Mouse (Mus musculus) thymus, postnatal 14 days (tissue): Measurements from ENCODE around the gene Etfa.

Experiments used
- DNase-seq: peaks from one replicate; pipeline ENCODE4 v3.0.0; 2021

Etfa gene

DNA sequence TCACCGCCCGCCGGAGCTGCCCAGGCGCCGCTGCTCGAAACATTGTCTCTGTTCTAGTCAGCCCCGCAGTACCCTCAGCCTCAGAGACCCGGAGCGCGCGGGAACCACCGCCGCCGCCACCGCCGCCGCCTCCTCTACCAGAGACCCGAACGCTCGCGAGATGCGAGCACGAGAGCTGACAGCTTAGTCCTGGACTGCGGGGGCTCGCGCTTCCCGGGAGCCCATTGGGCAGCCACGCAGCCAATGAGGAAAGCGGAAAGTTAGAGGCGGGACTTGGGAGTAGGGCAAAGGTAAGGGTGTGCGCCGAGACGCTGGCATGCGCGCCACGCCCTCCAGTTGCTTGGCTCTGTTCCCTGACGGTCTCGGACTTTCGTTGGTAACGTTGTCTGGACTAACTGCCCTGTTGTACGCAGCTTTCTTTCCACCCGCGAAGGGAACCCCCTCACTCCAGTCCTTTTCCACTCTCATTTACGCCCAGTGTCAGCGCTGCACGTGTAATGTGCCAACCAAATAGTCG, at the start of gene Etfa:
Etfa (minus strand) TSS at position 217 of the 517 bp plus-strand sequence.
- DNase-seq = peak; percentile 97

DNA sequence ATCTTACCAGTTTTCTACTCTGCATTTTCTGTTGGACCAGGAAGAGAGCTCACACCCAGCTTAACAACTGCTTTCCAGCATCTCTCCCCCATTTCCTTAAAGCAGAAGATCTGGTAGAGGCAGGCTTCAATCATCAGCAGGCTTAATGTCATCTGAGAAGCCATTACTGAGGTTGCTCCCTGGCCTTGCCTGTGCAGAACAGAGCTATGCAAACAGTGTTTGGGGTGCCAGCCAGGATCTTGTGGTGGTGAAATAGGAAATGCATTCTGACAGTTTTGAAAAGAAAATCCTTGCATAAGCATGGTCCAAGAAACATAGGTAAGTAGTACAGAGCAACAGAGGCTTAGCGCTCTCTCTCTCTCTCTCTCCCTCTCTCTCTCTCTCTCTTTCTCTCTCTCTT, 48.9 kb upstream of the Etfa start:
- no peak for DNase-seq

DNA sequence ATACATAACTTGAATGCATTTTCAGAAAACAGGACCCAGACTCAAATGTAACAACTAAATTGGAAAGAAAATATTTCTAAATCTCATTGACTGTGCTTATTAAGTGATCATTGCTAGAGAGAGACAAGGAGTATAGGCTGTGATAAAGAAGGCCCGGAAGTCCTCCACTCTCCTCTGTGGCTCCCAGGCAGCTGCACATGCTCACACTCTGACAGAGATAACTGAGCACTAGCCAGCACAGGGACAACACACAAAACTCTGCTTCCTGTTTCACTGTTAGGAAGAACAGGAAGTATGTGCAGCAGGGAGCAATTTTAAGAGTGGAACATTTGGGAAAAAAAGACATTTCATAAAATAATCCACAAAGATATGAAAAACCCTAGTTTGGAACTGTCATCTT, 42.9 kb upstream of the Etfa start:
- no peak for DNase-seq

DNA sequence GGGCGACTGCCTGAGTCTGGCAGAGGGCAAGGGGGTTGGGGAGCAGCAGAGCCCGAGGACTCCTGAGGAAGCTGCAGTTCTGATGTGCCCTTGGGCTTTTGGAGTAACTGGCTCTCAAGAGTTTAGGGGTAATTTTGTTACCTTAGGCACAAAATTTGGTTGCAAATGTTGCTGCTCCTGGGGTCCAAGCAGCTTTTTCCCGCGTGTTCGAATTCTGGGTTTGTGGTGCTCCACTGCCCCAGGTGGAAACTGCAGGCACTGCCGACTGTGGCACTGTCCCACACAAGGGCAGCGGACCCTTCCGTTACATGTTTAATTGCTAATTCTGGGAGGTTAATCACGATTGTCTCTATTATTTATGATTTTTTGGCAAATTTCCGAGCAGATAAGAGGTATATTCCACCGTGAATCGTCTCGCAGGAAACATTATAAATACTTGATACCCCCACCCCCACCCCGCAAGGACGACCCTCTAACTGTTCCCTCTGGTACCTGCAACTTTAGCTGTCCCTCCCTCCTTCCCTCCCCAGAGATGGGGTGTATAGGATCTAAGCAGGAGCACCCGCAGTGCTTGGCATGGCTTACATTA, 37.4 kb upstream of the Etfa start:
- DNase-seq = no peak

DNA sequence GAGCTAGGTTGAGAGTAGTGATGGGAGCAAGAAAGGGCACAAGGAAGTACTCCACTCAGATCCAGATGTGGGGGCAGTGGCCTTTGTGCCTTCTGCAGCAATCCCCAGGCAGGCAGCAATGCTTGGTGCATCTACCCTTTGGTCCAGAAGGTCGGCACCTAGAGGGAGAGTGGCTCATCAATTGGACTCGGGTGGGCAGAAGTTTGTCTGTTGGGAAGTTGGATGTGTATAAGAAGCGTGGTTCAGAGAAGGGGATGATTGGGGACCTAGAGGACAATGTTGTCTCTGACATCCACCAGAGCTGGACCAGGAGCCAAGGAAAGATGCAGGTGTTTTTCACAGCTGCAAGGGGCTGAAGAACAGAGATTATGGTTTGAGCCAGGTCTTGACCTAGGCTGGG, 36.8 kb upstream of the Etfa start:
- DNase-seq = no peak

DNA sequence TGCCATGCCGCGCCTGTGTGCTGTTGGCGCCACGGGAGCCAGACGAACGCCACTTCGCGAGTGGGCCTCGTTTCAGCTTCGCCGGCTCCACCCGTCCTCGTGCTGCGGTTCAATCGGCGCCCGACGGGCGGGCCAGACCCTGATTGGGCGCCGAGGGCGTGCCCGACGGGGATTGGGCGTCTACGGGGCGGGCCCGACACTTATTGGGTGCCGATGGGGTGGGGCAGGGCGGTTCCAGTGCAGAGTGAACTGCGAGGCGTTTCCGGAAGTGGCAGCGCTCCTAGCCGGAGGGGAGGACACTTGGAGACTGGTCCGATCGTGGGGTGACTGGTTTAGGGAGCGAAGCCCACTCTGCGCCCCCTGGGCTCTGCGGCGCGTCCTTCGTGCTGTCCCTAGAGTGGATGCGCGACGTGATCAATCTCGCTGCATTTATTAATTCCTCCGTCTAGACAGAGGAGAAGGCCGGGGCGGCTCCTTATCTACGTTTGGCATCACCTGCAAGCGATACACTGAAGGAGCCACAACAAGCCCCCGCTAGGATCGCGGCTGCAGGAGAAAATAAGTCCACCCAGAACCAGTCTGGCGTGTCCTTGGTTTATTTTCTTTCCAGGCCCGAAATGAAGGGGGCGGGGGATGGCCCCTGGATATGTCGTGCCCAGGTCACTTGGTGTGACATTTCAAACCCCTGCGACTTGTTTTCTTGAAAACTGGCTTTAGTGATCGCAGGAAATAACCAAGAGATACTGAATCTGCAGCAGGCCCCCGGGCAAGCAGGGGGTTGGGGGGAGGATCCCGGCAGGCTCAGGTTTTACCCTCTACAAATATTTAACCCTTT, 34.4 kb upstream of the Etfa start:
- DNase-seq = peak; percentile 51

DNA sequence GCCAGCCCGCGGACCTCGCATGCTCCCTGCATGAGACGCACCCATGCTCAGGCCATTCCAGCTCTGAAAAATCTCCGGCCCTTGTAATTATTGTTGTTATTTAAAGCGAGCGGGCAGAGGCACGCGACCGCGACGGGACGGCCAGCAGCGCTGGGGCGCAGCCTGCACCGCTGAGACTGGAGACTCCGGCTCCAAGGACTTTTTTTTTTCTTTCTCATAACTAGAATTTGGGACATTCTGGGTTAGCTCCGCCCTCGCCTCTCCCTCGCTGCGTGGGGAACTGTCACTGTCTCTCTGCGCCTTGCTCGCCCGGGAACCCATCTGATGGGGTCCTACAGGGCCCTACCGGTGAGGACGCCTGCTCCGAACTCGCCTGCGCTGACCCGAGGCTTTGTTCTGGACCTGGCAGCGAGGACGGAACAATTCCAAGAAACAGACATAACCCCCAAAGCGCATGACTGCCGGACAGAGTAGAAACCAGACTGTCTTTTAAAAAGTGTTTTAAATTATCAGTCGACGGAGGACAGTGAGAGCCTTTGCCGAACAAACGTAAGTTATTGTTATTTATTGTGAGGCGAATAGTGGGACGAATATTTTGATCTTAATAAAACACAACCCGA, 33.6 kb upstream of the Etfa start:
- no peak for DNase-seq

DNA sequence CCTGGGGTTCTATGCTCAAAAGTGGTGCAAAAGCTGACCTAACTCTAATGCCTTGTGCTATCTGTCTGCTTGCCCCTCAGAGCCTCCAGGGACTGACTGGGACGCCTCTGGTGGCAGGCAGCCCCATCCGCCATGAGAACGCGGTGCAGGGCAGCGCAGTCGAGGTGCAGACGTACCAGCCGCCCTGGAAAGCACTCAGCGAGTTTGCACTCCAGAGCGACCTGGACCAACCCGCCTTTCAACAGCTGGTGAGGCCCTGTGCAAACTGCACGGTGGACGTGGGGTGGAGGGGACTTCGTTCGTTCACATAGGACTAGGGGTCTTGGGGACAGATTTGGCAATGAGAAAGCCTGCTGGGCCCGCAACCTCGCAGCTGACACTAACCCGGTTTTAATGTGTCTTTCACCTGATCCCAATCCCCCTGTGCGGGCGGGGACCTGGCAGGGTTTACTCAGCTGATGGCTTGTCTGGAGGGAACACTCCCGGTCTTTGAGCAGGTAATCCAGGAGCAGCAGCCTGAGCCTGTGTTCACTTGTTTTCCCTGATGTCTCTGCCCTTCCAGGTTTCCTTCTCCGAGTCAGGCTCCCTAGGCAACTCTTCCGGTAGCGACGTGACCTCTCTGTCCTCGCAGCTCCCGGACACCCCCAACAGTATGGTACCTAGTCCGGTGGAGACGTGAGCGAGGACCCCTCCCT, 33.0 kb upstream of the Etfa start:
- no peak for DNase-seq

DNA sequence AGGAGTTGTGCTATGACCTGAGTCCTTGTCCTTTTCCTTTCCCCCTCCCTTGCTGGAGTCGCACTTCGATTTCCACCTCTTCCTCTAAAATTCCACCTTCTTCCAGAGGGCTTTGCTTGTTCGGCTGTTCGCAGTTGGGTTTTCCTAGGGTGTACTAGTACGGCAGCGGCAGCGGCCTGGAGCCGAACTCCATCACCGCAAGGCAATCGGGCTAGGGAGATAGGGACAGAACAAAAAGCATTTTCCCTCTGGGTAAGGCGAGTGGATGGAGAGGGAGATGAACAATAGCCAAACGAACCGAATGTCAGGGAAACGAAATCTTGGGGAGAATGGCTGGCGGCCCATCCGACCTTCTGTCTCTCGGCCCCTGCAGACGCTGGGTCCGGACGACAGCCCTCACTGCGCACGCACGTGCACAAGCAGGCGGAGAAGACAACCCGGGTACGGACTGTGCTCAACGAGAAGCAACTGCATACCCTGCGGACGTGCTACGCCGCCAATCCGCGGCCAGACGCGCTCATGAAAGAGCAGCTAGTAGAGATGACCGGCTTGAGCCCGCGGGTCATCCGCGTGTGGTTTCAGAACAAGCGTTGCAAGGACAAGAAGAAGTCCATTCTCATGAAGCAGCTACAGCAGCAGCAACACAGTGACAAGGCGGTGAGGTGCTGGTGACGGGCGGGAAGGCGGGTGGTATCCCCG, 31.8 kb upstream of the Etfa start:
- DNase-seq = peak; percentile 28

DNA sequence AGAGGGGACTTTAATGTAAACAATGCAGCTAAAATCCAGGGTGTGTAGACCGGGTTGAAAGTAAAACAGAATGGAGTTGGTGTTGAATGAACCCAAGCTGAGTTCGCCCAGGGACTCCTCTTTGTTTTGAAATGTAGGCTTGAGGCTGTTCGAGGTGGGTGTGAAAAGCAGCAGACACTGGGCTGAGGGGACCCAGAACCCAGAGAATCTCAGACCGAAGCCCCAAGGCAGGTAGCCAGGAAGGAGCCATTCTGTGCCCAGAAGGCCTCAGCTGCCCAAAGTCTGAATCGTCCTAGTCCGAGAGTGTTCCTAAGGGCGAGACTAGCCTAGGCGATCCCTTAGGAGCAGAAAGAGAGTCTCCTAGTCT, 31.3 kb upstream of the Etfa start:
- no peak for DNase-seq

DNA sequence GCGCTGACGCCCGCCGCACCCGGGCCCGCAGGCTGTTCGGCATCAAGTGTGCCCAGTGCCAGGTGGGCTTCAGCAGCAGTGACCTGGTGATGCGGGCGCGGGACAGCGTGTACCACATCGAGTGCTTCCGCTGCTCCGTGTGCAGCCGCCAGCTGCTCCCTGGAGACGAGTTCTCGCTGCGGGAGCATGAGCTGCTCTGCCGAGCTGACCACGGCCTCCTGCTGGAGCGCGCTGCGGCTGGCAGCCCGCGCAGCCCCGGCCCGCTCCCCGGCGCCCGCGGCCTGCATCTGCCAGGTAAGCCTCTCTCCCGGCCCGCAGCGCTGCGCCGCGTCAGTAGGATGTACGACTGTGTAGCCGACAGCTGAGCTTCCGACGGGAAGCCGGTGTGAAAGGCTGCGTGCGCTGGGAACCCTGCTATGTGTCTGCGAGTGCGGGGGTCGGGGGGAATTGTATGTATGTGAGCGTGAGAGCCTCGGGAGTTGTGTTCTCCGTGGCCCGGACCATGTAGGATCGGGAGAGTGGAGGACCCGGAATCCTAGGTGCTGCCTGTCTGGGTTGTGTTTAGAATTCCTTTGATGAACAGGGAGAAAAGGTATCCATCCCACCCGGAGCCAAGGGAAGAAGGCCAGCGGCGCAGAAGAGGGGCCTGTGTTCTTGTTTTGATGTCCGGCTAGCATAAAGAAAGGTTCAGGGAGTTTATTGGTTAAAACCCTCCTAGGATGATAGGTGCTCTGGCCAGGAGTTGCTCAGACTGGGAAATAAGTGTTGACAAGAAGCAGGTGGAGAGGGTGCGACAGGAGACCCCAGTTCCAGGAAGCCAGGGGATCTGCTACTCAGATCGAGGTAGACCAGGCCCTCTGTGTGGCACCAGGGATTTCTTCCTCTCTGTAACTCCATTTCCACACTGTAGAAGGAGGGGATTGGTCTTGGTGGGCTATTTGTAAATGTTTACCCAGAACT, 30.6 kb upstream of the Etfa start:
- peak; percentile 38 for DNase-seq

DNA sequence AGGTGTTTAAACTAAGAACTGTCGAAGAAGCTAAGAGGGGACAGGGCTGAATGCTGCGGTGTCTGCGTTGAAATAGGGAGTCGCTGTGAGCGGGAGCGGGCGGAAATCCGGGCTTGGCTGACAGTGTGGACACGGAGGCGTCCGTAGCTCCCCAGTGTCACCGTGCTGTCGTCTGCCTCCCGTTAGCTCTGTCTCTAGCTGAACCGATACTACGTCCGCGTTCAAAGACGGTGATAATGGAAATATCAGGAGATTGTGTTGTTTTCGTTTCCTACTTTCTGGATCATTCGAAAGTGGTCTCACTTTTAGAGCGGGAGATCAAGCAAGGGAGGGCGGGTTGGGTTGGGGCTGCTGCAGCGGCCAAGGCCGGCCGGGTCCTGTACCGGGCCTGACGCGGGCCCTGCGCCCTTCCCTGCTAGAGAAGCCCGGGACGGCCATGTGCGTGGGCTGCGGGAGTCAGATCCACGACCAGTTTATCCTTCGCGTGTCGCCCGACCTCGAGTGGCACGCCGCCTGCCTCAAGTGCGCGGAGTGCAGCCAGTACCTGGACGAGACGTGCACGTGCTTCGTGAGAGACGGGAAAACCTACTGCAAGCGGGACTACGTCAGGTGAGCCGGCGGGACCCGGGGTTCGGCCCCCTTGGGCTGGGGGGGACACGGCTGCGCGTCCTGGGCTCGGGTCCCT, 29.8 kb upstream of the Etfa start:
- DNase-seq = no peak

DNA sequence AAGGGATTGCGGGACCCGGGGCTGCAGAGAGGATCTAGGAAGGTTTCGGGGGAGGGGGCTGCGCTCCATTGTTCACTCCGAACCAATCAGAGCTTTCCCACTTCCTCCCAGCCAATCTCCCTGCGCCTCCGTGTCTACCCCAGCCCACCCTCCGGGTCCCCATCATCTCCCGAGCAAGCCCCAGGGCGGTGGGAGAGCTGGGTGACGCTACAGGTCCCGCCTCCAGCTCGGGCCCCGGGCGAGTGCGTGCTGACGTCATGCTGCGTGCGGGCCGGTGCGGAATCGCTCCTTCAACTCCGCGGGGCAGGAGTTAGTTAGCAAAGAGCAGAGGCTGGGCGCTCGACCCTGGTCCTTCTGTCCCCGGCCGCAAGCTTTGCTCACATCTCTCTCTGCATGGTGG, 28.8 kb upstream of the Etfa start:
- peak; percentile 84 for DNase-seq

DNA sequence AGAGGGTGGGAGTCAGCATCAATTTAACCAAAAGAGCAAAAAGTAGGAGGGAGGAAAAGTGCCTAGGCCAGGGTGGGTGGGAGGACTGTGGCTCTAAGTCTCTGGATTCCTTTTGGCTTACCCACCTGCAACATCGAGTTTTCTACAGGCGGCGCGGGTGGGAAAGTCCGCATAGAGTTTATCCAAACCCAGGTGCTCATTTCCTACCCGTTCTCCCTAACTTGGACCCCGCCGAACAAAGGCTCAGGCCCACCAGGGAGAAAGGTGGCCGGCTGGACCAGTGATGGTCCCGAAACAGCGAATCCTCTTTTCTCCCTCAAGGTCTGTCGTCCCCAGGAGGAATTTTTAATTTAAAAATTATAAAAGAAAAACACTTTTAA, 28.3 kb upstream of the Etfa start:
- no peak for DNase-seq

DNA sequence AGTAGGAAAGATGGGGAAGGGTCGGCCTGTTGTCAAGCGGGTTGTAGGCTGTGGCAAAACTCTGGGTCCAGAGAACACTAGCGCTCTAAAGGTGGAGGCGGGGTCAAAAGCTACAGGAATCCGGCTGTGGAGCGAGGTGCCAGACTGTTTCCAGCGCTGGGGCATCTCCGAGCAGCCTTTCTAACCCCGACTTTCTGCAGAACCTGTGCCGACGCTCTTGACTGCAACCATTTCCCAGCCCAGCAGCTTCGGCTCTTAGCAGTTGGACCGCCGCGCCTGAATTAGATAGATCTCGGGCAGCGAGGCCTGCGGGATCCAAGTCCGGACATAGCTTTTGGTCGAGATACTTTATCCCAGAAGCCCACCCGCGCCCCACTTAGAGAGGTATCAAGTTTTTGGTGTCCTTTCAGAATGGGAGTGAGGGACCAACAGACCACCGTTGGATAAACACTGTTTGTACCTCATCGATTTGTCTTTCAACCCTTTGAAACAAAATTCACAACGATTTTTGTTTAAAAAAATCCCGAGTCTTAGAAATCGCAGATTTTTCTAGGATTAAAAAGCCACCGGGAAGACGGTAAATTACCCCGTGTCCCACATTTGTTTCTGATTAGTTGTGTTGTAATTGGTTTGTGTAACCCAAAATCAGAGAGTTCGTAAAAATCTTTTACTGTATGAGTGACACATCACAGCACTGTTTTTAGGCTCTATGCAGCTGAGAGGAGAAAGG, 27.8 kb upstream of the Etfa start:
- DNase-seq = no peak

DNA sequence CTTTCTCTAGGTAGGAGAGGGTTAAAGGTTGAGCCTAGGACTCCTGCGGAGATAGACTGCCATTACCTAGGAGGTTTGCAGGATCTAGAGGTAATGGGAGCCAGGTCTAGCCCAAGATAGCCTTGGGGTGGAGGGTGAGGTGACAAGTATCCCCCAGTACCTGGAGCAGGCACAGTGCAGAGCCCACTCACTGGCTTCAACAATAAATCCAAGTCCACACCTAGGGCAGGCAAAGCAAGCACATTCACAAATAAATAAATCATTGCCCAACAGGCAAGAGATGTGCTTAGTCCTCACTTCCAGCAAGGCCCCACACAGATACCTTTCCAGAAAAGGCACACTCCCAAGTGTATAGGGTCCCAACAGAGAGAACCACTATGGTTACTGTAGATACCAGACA, 27.0 kb upstream of the Etfa start:
- no peak for DNase-seq

DNA sequence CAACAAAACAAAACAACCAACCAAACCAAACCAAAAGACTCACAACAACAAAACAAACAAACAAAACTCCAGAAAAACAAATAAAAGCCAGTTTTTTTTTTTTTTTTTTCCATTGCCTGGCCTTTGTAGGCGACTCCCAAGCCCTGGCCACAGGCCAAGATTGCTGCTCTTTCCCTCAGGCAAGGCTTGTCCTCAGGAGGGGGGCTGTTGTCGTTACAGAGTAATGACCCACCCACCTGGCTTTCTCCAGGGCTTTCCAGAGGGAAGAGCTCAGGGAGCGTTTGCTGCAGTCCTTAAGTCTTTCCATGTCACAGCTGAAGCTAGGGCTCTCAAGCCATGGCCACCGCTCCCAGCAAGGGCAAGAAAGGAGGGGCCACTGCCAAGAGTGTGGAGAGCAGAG, 26.3 kb upstream of the Etfa start, which contains the start of gene Isl2:
Isl2 (plus strand) TSS at position 296 of the 400 bp plus-strand sequence.
- DNase-seq = no peak

DNA sequence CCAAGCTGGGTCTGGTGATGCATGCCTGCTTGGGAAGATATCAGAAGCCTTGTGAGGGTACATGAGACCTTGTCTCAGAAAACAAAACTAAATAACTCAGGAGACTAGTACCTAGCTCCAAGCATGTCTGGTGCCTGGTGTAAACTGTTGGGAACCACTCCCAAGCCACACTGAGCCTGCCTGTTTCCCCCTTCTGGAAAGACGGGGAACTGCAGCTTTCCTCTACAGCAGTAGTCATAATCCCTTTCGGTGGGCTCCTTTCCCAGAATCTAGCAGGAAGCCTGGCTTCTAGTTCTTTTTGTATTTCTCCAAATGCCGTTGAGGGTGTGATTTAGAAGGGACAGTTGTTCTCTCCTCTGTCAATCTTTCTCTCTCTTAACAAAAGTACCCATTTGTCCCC, 23.9 kb upstream of the Etfa start:
- peak; percentile 57 for DNase-seq

DNA sequence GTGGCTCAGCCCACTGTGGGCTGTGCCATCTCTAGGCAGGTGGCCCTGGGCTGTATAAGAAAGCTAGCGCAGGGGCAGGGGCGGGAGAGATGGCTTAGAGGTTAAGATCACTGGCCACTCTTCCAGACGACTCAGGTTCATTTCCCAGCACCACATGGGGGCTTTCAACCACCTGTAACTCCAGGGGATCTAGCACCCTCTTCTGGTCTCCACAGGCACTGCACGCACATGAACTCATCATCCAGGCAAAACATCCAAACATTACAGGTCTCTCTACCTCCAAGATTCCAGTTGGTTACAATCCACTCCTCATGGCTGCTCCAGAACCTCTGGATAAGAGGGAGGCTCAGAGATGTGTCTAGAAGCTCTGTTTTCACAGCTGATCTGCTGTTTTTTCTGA, 13.7 kb upstream of the Etfa start:
- DNase-seq = peak; percentile 38

DNA sequence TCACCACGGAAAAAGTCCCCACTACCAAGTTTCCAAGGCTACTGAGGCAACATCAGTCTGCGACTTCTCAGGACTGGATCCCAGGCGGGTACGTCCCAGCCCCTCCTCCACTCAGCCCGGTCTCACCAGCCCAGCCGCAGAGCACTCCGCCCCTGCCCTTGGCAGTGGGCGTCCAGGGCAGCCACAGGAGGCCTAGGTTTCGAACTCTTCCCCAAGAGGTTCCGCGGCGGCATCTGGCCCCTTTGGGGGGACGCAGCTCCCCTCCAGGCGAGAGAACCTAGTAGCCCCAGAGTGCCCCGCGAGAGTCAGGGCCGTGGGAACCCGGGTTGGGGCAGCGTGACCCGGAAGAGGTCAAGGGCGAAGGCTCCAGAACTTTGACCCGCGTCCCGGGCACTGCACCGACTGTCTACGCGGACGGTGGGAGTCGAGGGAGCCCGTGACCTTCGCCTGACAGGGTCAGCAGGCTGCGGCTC, 486 bp downstream of the Etfa start:
- DNase-seq = no peak
